Mouse (Mus musculus) MEL-GATA-1-ER (cell line): ENCODE measurements at regions not wholly inside any gene's neighbourhood (a gene's known extent, or its start where the extent isn't known, plus 50 kb on each side); places are given as distances from the start of the nearest gene placed in this dataset.

ENCODE experiments used
- DNase-seq: peaks from one replicate; pipeline ENCODE4 v3.0.0-alpha.2; 2012; ENCODE audit warnings: low read depth; ENCODE audit errors: extremely low read depth

DNA sequence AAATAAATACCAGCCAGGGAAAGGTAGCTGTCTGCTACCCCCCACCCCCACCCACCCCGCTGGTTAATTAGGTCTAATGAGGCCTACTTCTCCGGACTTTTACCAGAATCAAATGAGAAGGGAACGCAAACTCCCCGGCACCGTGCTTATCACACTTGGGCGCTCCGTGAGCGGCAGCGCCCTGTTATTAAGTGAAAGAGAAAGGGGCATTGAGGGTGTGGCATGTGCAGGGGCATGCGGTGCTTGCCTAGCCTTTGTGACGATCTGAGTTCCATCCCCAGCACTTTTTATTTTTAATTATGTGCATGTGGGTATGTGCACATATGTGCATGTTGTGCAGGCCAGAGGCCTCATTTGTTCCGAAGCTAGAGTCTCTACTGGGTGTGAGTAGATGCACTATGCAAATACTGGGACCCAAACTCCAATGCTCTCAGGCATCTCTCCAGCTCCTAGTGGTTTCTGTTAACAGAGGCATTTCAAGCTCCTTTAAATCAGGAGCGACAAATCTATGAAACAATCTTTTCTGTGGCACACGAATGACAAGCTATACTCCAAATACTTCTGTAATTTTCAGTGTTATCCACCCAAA, 57.8 kb upstream of the Peli1 start:
- peak; percentile 20 for DNase-seq

DNA sequence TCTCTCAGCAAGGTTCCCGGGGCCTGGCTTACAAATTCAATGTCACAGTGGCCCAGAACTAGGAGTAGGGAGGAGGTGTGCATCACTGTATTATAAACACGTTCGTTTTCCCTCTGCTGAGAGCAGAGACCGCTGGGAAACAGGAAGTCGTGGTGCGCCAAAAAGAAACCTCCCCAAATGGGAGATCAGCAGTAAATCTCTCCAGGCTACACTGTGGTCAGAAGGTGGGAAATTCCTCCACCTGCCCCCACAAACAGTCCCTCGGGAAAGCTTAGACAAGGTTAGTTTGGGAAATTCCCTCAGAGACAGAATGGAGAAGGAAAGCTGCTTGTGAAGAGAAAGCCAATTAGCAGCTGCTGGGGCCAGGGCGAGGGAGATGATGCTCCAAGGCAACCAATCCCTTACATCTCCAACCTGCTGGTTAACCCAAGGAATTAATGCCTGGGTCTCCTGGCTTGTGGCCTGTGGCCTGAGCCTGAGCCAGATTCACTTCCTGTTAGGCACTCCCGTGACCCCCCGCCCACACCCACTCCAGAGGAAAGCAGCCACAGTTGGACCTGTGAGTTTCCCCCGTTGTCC, 57.2 kb upstream of the Peli1 start:
- DNase-seq = peak; percentile 29

DNA sequence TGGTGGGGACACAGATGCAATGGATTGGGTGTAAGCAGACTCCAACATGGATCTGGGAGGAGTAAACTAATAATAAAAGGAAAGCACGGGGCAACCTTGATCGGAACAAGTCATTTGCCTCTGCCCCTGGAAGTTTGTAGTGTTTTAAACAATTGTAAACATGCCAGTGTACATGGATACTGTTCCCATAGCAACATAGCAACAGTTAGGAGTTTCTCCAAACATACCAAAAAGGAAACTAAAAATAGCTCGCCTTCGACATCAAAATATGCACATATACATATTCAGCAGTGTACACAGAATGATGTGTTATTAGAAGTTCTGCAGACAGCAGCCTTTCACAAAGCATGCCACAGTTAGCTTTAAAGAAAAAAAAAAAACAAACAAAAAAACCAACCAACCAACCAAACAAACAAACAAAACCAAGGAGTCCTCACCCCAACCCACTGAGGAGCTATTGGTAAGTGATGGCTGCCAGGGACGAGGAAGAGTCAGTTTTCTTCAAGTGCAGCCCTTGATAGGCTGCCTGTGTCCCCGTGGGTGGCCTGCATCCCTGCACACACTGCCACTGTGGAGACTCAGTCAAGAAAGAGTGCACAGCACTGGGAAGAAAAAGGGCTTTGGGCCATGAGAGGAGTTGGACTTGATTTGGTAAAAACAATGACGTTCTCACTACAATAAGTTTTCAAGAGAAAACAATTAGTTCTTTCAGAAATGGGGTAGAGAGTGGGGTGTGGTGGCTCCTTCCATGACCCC, 54.8 kb upstream of the Peli1 start:
- DNase-seq = no peak

GRCm38 (mm10) chr11:21037267-21037906, 53.7 kb upstream of the Peli1 start:
- no peak for DNase-seq

DNA sequence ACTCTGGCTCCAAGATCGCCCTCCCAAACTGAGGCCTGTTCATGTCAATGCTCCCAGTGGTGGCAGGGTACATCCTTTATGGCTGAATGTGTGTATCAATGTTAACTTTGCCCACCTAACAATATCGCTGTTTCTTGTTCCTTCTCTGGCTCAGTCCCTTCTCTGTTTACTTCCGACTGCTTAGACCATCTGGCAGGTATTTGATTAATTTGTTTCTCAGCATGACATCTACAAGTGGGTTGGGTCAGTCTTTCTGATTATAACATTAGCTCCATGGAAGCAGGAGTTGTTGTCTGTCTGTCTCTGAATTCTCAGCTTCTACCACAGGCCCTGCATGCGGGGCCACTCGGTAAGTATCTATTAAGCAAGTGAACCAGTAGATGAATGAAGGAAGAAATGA, 49.9 kb upstream of the Peli1 start:
- DNase-seq = no peak
